Mouse (Mus musculus) ES-E14 (cell line): ENCODE measurements around the gene Arnt2.

Experiments used
- CHD2 ChIP-seq: IDR thresholded peaks from 2 replicates; pipeline ENCODE4 v1.6.1; 2014; ENCODE audit warnings: mild to moderate bottlenecking, low read depth, low read length, inconsistent platforms
- MAFK ChIP-seq: IDR thresholded peaks from 2 replicates; pipeline ENCODE4 v1.6.1; 2014; ENCODE audit warnings: mild to moderate bottlenecking, low read depth, low read length, inconsistent platforms; ENCODE audit not compliant: insufficient read depth

DNA sequence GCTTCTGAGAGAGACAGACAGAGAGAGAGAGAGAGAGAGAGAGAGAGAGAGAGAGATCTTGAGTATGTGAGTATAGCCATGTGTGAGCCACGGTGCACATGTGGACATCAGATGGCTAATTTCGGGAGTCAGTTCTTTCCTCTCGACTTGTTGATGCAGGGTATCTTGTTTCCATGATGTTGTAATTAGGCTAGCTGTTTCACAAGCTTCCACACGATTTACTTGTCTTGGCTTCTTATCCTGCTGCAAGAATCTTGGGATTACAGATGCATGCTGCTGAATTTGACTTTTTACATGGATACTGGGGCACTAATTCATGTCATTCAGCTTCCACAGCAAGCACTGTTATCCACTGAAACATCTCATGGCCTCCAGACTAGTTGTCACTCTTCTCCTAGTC, 178.6 kb downstream of the Arnt2 start:
- TF ChIP-seq CHD2: no peak
- no peak for TF ChIP-seq MAFK
